10 mouse cellular contexts compared by ENCODE assay signal in genomic region chr2:31667332-31667731, GRCm38 (mm10). TPM values are rescaled to one million over a fixed set of nuclear protein-coding genes. Genes with fewer than 3 reads are reported as not detected.
A peak's percentile ranks its signal among the peaks of the same experiment; 100 is the strongest.
DNase-seq lines count a peak whose midpoint lies in the region; ATAC-seq and TF ChIP-seq lines count a peak whose summit lies in the region.
"Had no signal": no experiment of that assay in that cellular context is flagged by ENCODE, and none has a peak within 500 bp of the region (broad histone marks: within the 10 kb centered on the region; RNA-seq: fewer than 3 reads in every experiment).

No protein-coding gene starts in this region.

- H3K27me3 ChIP-seq in heart, postnatal 0 days (ENCODE audit: control insufficient read depth, insufficient read depth, low read length) = 0 out of 2 replicates have a peak, but pooled peaks cover 3% of the 10 kb centered on the region
- peaks cover 7% of the 10 kb centered on the region; the same call in 1 of the 2 replicates for H3K27me3 ChIP-seq in heart, embryonic 11.5 days (ENCODE audit: control insufficient read depth, insufficient read depth, low read length)
- no peaks in the 10 kb centered on the region for H3K27me3 ChIP-seq in testis, adult 2 months (ENCODE audit: control insufficient read depth, insufficient read depth, low read length)
- H3K27me3 ChIP-seq in embryonic facial prominence, embryonic 10.5 days (replicated peaks; ENCODE audit: low read depth, poor library complexity, severe bottlenecking) = peaks cover 22% of the 10 kb centered on the region; the same call in 1 of the 2 replicates
- H3K27me3 ChIP-seq in splenic B cell, adult 2 months (ENCODE audit: control insufficient read depth, insufficient read depth, low read length, poor library complexity, severe bottlenecking) = no peaks in the 10 kb centered on the region; the same call in 1 of the 2 replicates

- intact Hi-C loops in left cerebral cortex, postnatal 36 days (cut with DNase I) = no loop called here

- H3K36me3 ChIP-seq in heart, postnatal 0 days (replicated peaks; ENCODE audit: control insufficient read depth, insufficient read depth, low read length) = no peaks in the 10 kb centered on the region
- no peaks in the 10 kb centered on the region for H3K36me3 ChIP-seq in heart, embryonic 11.5 days (ENCODE audit: control insufficient read depth, insufficient read depth, low read length)
- H3K36me3 ChIP-seq in testis, adult 2 months (ENCODE audit: control insufficient read depth, insufficient read depth, low read length) = no peaks in the 10 kb centered on the region
- peaks cover 4% of the 10 kb centered on the region for H3K36me3 ChIP-seq in embryonic facial prominence, embryonic 10.5 days (replicated peaks)
- H3K36me3 ChIP-seq in splenic B cell, adult 2 months (ENCODE audit: control insufficient read depth, insufficient read depth, low read length, poor library complexity, severe bottlenecking) = no peaks in the 10 kb centered on the region
- H3K36me3 ChIP-seq: heart, embryonic 15.5 days had no signal

- H3K9me3 ChIP-seq in heart, postnatal 0 days (replicated peaks; ENCODE audit: control insufficient read depth, low read length) = no peaks in the 10 kb centered on the region
- no peaks in the 10 kb centered on the region for H3K9me3 ChIP-seq in heart, embryonic 11.5 days (replicated peaks; ENCODE audit: control insufficient read depth, low read length)
- no peaks in the 10 kb centered on the region for H3K9me3 ChIP-seq in embryonic facial prominence, embryonic 10.5 days
- H3K9me3 ChIP-seq: heart, embryonic 15.5 days had no signal

- peak; percentile 42 for TF ChIP-seq CTCF in heart, postnatal 0 days (IDR thresholded peaks at IDR 0.05; ENCODE audit: low read depth)
- TF ChIP-seq CTCF in testis, adult 2 months (IDR thresholded peaks at IDR 0.05; ENCODE audit: control insufficient read depth, insufficient read depth, insufficient replicate concordance, low read depth, low read length) = peak; percentile 19; the same call in 1 of the 2 replicates

- ATAC-seq in heart, postnatal 0 days (ENCODE audit: insufficient read depth, low read depth) = no peak
- no peak for ATAC-seq in heart, embryonic 11.5 days (replicated peaks; ENCODE audit: insufficient number of reproducible peaks, low FRiP score, low TSS enrichment)

- no peak overlapping the region for H3K27ac ChIP-seq in heart, postnatal 0 days (ENCODE audit: low read depth)
- no peak overlapping the region for H3K27ac ChIP-seq in heart, embryonic 11.5 days (ENCODE audit: low read depth, low read length)
- no peak overlapping the region for H3K27ac ChIP-seq in testis, adult 2 months (ENCODE audit: control insufficient read depth, insufficient read depth, low read depth, low read length)
- no peak overlapping the region for H3K27ac ChIP-seq in embryonic facial prominence, embryonic 10.5 days (replicated peaks)
- H3K27ac ChIP-seq: heart, embryonic 15.5 days had no signal

- H3K9ac ChIP-seq in heart, postnatal 0 days (replicated peaks; ENCODE audit: low read depth, low read length) = no peak overlapping the region
- no peak overlapping the region for H3K9ac ChIP-seq in heart, embryonic 11.5 days (ENCODE audit: low read depth, low read length)
- H3K9ac ChIP-seq: heart, embryonic 15.5 days had no signal

- TF ChIP-seq POLR2A in testis, adult 2 months (IDR thresholded peaks at IDR 0.05; ENCODE audit: control insufficient read depth, low read depth, low read length) = no peak

- TF ChIP-seq EP300 in heart, postnatal 0 days (IDR thresholded peaks at IDR 0.05; ENCODE audit: low read depth) = no peak

- WGBS in heart, postnatal 0 days = 32% methylated on average over 4 of the region's 4 CpGs
- WGBS in heart, embryonic 11.5 days (ENCODE audit: insufficient replicate concordance) = 28% methylated on average over 4 of the region's 4 CpGs
- 19% methylated on average over 4 of the region's 4 CpGs for WGBS in embryonic facial prominence, embryonic 10.5 days

- DNase-seq in heart, postnatal 0 days (ENCODE audit: low spot score) = no peak
- no peak for DNase-seq in testis, postnatal 10 days (ENCODE audit: low spot score)
- DNase-seq in embryonic facial prominence, embryonic 10.5 days (ENCODE audit: low spot score) = peak; percentile 57
- peak; percentile 32 for DNase-seq in splenic B cell, adult 2 months (ENCODE audit: low read depth, low spot score)
- no peak for DNase-seq in left cerebral cortex, postnatal 36 days (ENCODE audit: low spot score in 2 of 2)
- DNase-seq in left cerebral cortex, adult 9 months (ENCODE audit: low spot score in 2 of 2) = no peak

- no peak overlapping the region for H3K4me2 ChIP-seq in heart, postnatal 0 days (ENCODE audit: low read depth, low read length)
- H3K4me2 ChIP-seq in heart, embryonic 11.5 days = no peak overlapping the region
- H3K4me2 ChIP-seq: heart, embryonic 15.5 days had no signal

- no peak overlapping the region for H3K4me3 ChIP-seq in heart, postnatal 0 days (ENCODE audit: low read depth, low read length)
- H3K4me3 ChIP-seq in heart, embryonic 11.5 days (ENCODE audit: low read depth, low read length) = no peak overlapping the region
- no peak overlapping the region for H3K4me3 ChIP-seq in testis, adult 2 months (ENCODE audit: control insufficient read depth, low read depth, low read length)
- no peak overlapping the region for H3K4me3 ChIP-seq in embryonic facial prominence, embryonic 10.5 days
- H3K4me3 ChIP-seq: heart, embryonic 15.5 days had no signal

- H3K4me1 ChIP-seq in heart, postnatal 0 days (ENCODE audit: control insufficient read depth, insufficient read depth) = peaks cover 4% of the 10 kb centered on the region; the same call in 1 of the 2 replicates
- H3K4me1 ChIP-seq in heart, embryonic 11.5 days (ENCODE audit: control insufficient read depth, insufficient read depth, low read length) = peaks cover 5% of the 10 kb centered on the region
- peaks cover 9% of the 10 kb centered on the region for H3K4me1 ChIP-seq in testis, adult 2 months (ENCODE audit: control insufficient read depth, insufficient read depth, low read length)
- H3K4me1 ChIP-seq in embryonic facial prominence, embryonic 10.5 days = peaks cover 14% of the 10 kb centered on the region

RNA-seq across cellular contexts. Expression of gene Exosc2, which starts 3.2 kb away (rescaled TPM):
- 22.0 and 39.8 TPM in 2 replicates for total RNA-seq in heart, postnatal 0 days (2014; rRNA removed; ENCODE audit: low replicate concordance)
- polyA plus RNA-seq in heart, postnatal 0 days (2015; fragmentation: Nextera tagmentation; extraction: Ambion mirVana) = 17.9 and 19.9 TPM in 2 replicates
- 42.8 and 47.2 TPM in 2 replicates for polyA plus RNA-seq in heart, embryonic 11.5 days (2014; fragmentation: Nextera tagmentation; extraction: Ambion mirVana)
- polyA plus RNA-seq in testis, adult 2 months (2012; rRNA removed) = 9.1 and 9.8 TPM in 2 replicates
- polyA plus RNA-seq in embryonic facial prominence, embryonic 10.5 days (2016; fragmentation: Nextera tagmentation; extraction: Ambion mirVana) = 107 and 112 TPM in 2 replicates
- total RNA-seq in left cerebral cortex, postnatal 36 days (2021) = 10 to 100 TPM; 19.8 to 23.9 TPM

RNA-seq across cellular contexts. Expression of gene Abl1, which starts 20.8 kb away (rescaled TPM):
- total RNA-seq in heart, postnatal 0 days (2014; rRNA removed; ENCODE audit: low replicate concordance) = 69.3 and 83.2 TPM in 2 replicates
- polyA plus RNA-seq in heart, postnatal 0 days (2015; fragmentation: Nextera tagmentation; extraction: Ambion mirVana) = 12.7 and 14.5 TPM in 2 replicates
- polyA plus RNA-seq in heart, embryonic 11.5 days (2014; fragmentation: Nextera tagmentation; extraction: Ambion mirVana) = 29.5 and 35.6 TPM in 2 replicates
- polyA plus RNA-seq in testis, adult 2 months (2012; rRNA removed) = 47.4 and 49.6 TPM in 2 replicates
- 62.8 and 64.8 TPM in 2 replicates for polyA plus RNA-seq in embryonic facial prominence, embryonic 10.5 days (2016; fragmentation: Nextera tagmentation; extraction: Ambion mirVana)
- total RNA-seq in left cerebral cortex, postnatal 36 days (2021) = 10 to 100 TPM; 37.8 to 52.2 TPM

RNA-seq across cellular contexts. Expression of gene Prdm12, which starts 27.5 kb away (rescaled TPM):
- not detected in 2 replicates for total RNA-seq in heart, postnatal 0 days (2014; rRNA removed; ENCODE audit: low replicate concordance)
- polyA plus RNA-seq in heart, postnatal 0 days (2015; fragmentation: Nextera tagmentation; extraction: Ambion mirVana) = not detected in 2 replicates
- polyA plus RNA-seq in heart, embryonic 11.5 days (2014; fragmentation: Nextera tagmentation; extraction: Ambion mirVana) = 0.08 and 0.09 TPM in 2 replicates
- polyA plus RNA-seq in testis, adult 2 months (2012; rRNA removed) = 0.11 TPM in 1 of 2 replicates, not detected in the other
- polyA plus RNA-seq in embryonic facial prominence, embryonic 10.5 days (2016; fragmentation: Nextera tagmentation; extraction: Ambion mirVana) = 6.9 and 7.2 TPM in 2 replicates
- total RNA-seq in left cerebral cortex, postnatal 36 days (2021) = under 1 TPM; 0.16 to 0.44 TPM
- polyA plus RNA-seq: heart, embryonic 15.5 days; urinary bladder, adult 2 months had no signal

Comparison
In these comparisons a context has a peak if more than half of its experiments do, and no peak if none do; other contexts are left out.
1. DNase-seq: peak in embryonic facial prominence, embryonic 10.5 days (single experiment) and splenic B cell, adult 2 months (single experiment); none in heart, postnatal 0 days (single experiment), testis, postnatal 10 days (single experiment), left cerebral cortex, postnatal 36 days (0 of 2) and left cerebral cortex, adult 9 months (0 of 2).